Mouse (Mus musculus): ENCODE data around the gene Plek.
A peak's percentile ranks its signal among the peaks of the same experiment; 100 is the strongest.

The Plek gene

GRCm38 (mm10) chr11:17000353-17001334 lies 51.5 kb downstream of the Plek start:
- DNase-seq (ENCODE audit: low read depth, low spot score) = no peak

- DNase-seq (ENCODE audit: low read depth, low spot score) = no peak
Measured at GRCm38 (mm10) chr11:16999933-17000332, 52.2 kb downstream of the Plek start.

- no peak for DNase-seq (ENCODE audit: low read depth, low spot score)
Measured at GRCm38 (mm10) chr11:16999387-16999786, 52.8 kb downstream of the Plek start.

GRCm38 (mm10) chr11:16997465-16997864 lies 54.7 kb downstream of the Plek start:
- no peak for DNase-seq (ENCODE audit: low read depth, low spot score)

- DNase-seq (ENCODE audit: low read depth, low spot score) = no peak
Measured at GRCm38 (mm10) chr11:16996818-16997217, 55.4 kb downstream of the Plek start.

GRCm38 (mm10) chr11:16992880-16993279 lies 59.3 kb downstream of the Plek start:
- DNase-seq (ENCODE audit: low read depth, low spot score) = no peak

- DNase-seq (ENCODE audit: low read depth, low spot score) = no peak
Measured at GRCm38 (mm10) chr11:16989885-16990284, 62.3 kb downstream of the Plek start.

- no peak for DNase-seq (ENCODE audit: low read depth, low spot score)
Measured at GRCm38 (mm10) chr11:16987745-16988328, 64.3 kb downstream of the Plek start.

GRCm38 (mm10) chr11:16986550-16987187 lies 65.5 kb downstream of the Plek start:
- DNase-seq (ENCODE audit: low read depth, low spot score) = no peak

- DNase-seq (ENCODE audit: low read depth, low spot score) = no peak
Measured at GRCm38 (mm10) chr11:16978161-16978707, 73.9 kb downstream of the Plek start.

GRCm38 (mm10) chr11:16977611-16978010 lies 74.6 kb downstream of the Plek start:
- DNase-seq (ENCODE audit: low read depth, low spot score) = no peak

GRCm38 (mm10) chr11:16976937-16977336 lies 75.2 kb downstream of the Plek start:
- DNase-seq (ENCODE audit: low read depth, low spot score) = no peak

GRCm38 (mm10) chr11:16973086-16973485 lies 79.1 kb downstream of the Plek start:
- DNase-seq (ENCODE audit: low read depth, low spot score) = no peak

GRCm38 (mm10) chr11:16972027-16972426 lies 80.2 kb downstream of the Plek start:
- no peak for DNase-seq (ENCODE audit: low read depth, low spot score)

- no peak for DNase-seq (ENCODE audit: low read depth, low spot score)
Measured at GRCm38 (mm10) chr11:16969650-16970049, 82.5 kb downstream of the Plek start.

GRCm38 (mm10) chr11:16967806-16968205 lies 84.4 kb downstream of the Plek start:
- DNase-seq (ENCODE audit: low read depth, low spot score) = no peak

- no peak for DNase-seq (ENCODE audit: low read depth, low spot score)
Measured at GRCm38 (mm10) chr11:16958520-16958919, 93.7 kb downstream of the Plek start.

- DNase-seq (ENCODE audit: low read depth, low spot score) = no peak
Measured at GRCm38 (mm10) chr11:16957030-16957429, 95.2 kb downstream of the Plek start.

GRCm38 (mm10) chr11:16956115-16956862 lies 95.9 kb downstream of the Plek start:
- DNase-seq (ENCODE audit: low read depth, low spot score) = no peak

- DNase-seq (ENCODE audit: low read depth, low spot score) = no peak
Measured at GRCm38 (mm10) chr11:16951761-16952010, 100.5 kb downstream of the Plek start.

- peak; percentile 97 for DNase-seq (ENCODE audit: low read depth, low spot score)
Measured at GRCm38 (mm10) chr11:16950976-16951760, 101.0 kb downstream of the Plek start, which contains the start of gene Fbxo48. Gene Fbxo48, plus strand, starts transcription at chr11:16951375.

Data from WW6 (cell line).